Mouse (Mus musculus) ES-Bruce4 (cell line): ENCODE measurements around the gene Anks1b. TPM values are rescaled to one million over a fixed set of nuclear protein-coding genes. Genes with fewer than 3 reads are reported as not detected.

Experiments used
- H3K27ac ChIP-seq: 2 replicates; pipeline ENCODE4 v1.5.1; 2012; ENCODE audit warnings: low read length, inconsistent platforms; ENCODE audit not compliant: insufficient read depth
- H3K27me3 ChIP-seq: 2 replicates; pipeline ENCODE4 v1.6.1; 2012; ENCODE audit warnings: mild to moderate bottlenecking, low read length, inconsistent platforms; ENCODE audit not compliant: control insufficient read depth, poor library complexity, insufficient read depth, severe bottlenecking
- H3K36me3 ChIP-seq: 2 replicates; pipeline ENCODE4 v1.6.1; 2012; ENCODE audit warnings: inconsistent platforms, mild to moderate bottlenecking, low read length, moderate library complexity; ENCODE audit not compliant: control insufficient read depth, poor library complexity, insufficient read depth, severe bottlenecking
- H3K4me1 ChIP-seq: one replicate; pipeline ENCODE4 v1.8.1; 2011; ENCODE audit warnings: low read length; ENCODE audit not compliant: control insufficient read depth, insufficient read depth
- H3K4me3 ChIP-seq: 2 replicates; pipeline ENCODE4 v1.5.1; 2011; ENCODE audit warnings: low read depth, mild to moderate bottlenecking, low read length
- H3K9ac ChIP-seq: 2 replicates; pipeline ENCODE4 v1.6.1; 2012; ENCODE audit warnings: low read depth, mild to moderate bottlenecking, inconsistent platforms; ENCODE audit not compliant: poor library complexity, severe bottlenecking
- H3K9me3 ChIP-seq: replicated peaks from 2 replicates; pipeline ENCODE4 v1.6.1; 2012; ENCODE audit warnings: mild to moderate bottlenecking, low read length, inconsistent platforms; ENCODE audit not compliant: control insufficient read depth, poor library complexity, insufficient read depth, severe bottlenecking
- CTCF ChIP-seq: IDR thresholded peaks from one replicate; pipeline ENCODE4 v1.8.1; 2011; ENCODE audit warnings: low read depth, low read length
- EP300 ChIP-seq: IDR thresholded peaks from 2 replicates; pipeline ENCODE4 v1.6.1; 2011; ENCODE audit warnings: low read depth, low read length; ENCODE audit not compliant: insufficient read depth
- POLR2A ChIP-seq: IDR thresholded peaks from one replicate; pipeline ENCODE4 v1.8.1; 2011; ENCODE audit warnings: low read length; ENCODE audit not compliant: insufficient read depth
- polyA plus RNA-seq: library from polyadenylated mRNA; stranded (reverse); fragments of >200 nt; gene quantifications from 2 replicates; pipeline ENCODE4 v1.2.4, GENCODE M21; 2011; ENCODE audit warnings: low read depth; ENCODE audit not compliant: missing spikeins, insufficient read depth, insufficient read length

The Anks1b gene
- polyA plus RNA-seq, 1 experiment = 2.3 TPM

DNA sequence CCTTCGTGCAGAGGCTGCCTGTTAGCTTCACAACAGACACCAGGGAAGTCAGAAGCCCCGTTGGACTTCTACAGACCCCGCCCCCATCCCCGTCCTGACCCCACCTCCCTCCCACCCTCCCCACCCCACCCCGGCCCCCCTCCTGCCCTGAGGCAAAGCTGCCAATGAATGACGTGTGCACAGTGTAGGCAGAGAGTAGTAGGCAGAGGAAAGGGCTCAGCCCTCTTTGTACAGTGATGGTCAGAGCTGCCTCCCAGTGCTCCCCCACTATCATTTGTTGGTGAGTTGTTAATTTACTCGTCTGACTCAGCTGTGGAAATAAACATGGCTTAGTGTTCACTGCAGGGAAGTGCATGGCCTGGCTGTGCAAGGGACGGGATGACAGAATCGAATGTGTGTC is 1091.2 kb downstream of the Anks1b start:
- no peaks in the 10 kb centered on the region for H3K4me1 ChIP-seq
- TF ChIP-seq POLR2A = no peak
- TF ChIP-seq EP300 = no peak
- TF ChIP-seq CTCF = no peak
- H3K9me3 ChIP-seq = no peaks in the 10 kb centered on the region
- no peak overlapping the region for H3K4me3 ChIP-seq
- no peak overlapping the region for H3K27ac ChIP-seq
- no peak overlapping the region for H3K9ac ChIP-seq
- no peaks in the 10 kb centered on the region for H3K36me3 ChIP-seq
- H3K27me3 ChIP-seq = peaks cover 4% of the 10 kb centered on the region; the same call in 1 of the 2 replicates

DNA sequence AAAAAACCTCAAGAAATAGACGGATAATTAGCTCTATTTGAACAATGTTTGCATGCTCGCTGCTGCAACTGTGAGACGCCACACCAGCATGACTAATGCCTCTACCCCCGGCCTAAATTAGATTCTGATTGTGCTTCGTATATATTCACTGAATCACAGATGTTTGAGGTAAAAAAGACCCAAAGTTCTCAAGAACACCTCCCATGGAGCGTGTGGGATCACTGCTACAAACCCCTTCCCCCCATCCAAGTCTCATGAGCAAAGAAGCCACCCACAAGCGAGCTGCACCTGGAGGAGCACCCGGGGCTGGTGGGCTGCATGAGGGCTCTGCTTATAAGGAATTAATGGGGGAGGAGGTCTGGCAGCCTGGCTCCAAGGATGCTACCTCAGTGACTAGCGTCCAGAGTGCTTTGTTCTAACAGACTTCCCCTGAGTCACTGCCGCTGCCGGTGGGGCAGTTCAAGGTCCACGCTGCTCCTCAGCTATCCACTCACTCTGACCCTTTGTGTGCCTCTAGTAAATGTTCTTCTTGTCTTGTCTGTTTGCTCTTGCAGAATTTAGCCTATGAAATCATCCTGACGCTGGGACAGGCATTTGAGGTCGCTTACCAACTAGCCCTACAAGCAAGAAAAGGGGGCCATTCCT is 1092.5 kb downstream of the Anks1b start:
- H3K27me3 ChIP-seq = peaks cover 8% of the 10 kb centered on the region; the same call in 1 of the 2 replicates

DNA sequence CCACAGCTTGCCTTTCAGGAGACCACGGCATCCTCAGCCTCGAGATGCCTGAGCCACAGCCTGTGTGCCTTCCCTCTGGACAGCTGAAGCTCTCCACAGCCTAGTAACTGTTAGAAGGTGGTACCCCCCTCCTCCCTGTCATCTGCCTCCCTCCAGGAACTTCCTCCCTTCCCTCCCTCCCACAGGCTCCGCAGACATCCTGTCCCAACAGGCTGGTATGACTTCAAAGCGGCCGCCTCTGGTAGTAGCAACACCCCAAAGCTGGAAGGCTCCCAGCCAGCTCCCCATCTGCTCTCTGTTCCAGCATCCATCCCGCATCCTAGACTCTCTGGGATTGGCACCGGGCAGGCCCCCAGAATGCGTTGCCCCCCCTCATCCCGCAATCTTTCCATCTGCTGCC is 1093.5 kb downstream of the Anks1b start:
- peaks cover 8% of the 10 kb centered on the region; the same call in 1 of the 2 replicates for H3K27me3 ChIP-seq
- H3K4me3 ChIP-seq = no peak overlapping the region

More for the DNA sequence above, 1092.5 kb downstream of the Anks1b start:
- Histone ChIP-seq H3K9me3 (no peaks in the 10 kb centered on the region), H3K4me3 (no peak overlapping the region), H3K36me3 (no peaks in the 10 kb centered on the region), H3K9ac (no peak overlapping the region), H3K4me1 (no peaks in the 10 kb centered on the region), H3K27ac (no peak overlapping the region)
- no peak for TF ChIP-seq CTCF
- TF ChIP-seq POLR2A = no peak
- TF ChIP-seq EP300 = no peak

DNA sequence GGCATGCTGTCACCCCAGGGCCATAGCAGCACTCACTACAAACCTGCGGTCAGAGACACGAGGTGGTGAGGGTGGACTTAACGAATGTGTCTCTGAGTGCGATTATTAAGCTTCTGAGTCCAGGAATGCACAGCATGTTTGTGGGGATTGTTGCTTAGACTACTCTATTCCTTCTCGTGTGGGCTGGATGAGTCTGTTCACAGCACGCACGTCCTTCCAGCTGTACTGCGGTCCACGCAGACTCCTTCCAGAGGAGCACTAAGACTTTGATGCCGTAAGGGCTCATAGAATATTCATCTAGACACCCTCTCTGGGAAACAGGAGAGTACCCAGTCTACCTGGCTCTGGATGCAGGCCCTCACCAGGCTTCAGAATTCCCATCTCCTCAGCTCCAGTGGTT is 1094.9 kb downstream of the Anks1b start:
- TF ChIP-seq CTCF = no peak
- no peak for TF ChIP-seq POLR2A
- TF ChIP-seq EP300 = no peak
- Histone ChIP-seq H3K27me3 (peaks cover 8% of the 10 kb centered on the region; the same call in 1 of the 2 replicates), H3K9me3 (no peaks in the 10 kb centered on the region), H3K36me3 (no peaks in the 10 kb centered on the region), H3K27ac (no peak overlapping the region), H3K9ac (no peak overlapping the region), H3K4me3 (no peak overlapping the region), H3K4me1 (no peaks in the 10 kb centered on the region)

More for the DNA sequence above, 1093.5 kb downstream of the Anks1b start:
- Histone ChIP-seq H3K9ac (no peak overlapping the region), H3K36me3 (no peaks in the 10 kb centered on the region), H3K27ac (no peak overlapping the region), H3K9me3 (no peaks in the 10 kb centered on the region), H3K4me1 (no peaks in the 10 kb centered on the region)
- no peak for TF ChIP-seq EP300
- no peak for TF ChIP-seq POLR2A
- no peak for TF ChIP-seq CTCF

DNA sequence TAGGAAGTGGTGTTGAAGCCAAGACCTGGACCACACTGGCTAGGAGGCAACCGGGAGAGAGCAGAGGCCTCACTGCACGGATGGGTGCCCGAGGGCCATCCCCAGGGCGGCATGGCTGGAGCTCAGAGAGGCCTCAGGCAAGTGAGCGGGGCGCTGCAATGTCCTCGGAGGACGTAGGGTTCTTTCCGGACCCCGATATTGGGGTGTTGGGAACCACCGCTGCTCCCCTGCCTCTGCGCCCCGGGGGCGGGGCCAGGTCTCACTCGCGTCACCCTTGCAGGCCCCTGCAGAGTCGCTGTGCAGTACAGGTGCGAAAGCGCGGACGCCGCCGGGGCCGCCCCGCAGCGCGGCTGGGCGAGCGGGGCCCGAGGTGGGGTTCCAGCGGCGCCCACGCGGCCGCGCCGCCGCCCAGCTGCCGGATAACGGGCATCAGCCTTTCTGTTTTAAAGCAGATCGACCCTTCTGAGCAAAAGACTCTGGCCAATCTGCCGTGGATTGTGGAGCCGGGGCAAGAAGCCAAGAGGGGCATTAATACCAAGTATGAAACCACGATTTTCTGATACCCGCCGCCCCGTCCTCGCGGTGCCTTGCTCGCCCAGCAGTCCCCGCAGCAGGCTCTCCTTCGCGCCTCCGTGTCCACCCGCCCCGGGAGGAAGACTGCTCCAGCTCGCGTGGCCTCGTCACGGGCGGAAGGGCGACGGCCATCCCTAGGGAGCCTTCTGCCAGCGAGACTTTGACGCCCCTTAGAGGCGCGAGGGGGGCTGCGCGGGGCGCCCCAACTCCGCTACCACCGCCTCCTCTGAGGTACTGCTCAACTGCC is 1096.3 kb downstream of the Anks1b start:
- TF ChIP-seq EP300 (no peak), CTCF (no peak), POLR2A (no peak)
- Histone ChIP-seq H3K4me3 (peak overlapping the region; percentile 59), H3K9me3 (no peaks in the 10 kb centered on the region), H3K27me3 (peaks cover 8% of the 10 kb centered on the region; the same call in 1 of the 2 replicates), H3K36me3 (no peaks in the 10 kb centered on the region), H3K4me1 (no peaks in the 10 kb centered on the region), H3K9ac (peak overlapping the region; percentile 61), H3K27ac (no peak overlapping the region)

DNA sequence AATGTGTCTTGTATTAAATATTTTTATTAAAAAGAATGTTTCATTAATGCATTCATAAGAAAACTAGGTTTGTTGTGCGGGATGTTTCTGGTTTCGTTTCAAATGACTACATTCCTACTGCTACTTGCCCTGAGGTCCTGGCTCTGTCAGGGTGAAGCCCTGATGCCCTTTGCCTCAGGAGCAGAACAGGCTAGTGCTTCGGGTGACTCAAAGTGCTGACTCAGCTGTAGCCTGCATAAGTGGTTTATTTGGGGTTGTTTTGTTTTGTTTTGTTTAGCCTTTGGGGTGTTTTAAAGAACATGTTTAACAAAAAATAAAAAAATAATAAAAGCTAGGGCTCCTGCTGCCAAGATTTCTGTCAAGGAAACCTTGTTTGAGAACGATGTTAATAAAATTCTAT is 1097.3 kb downstream of the Anks1b start:
- Histone ChIP-seq H3K27ac (no peak overlapping the region), H3K36me3 (no peaks in the 10 kb centered on the region), H3K27me3 (peaks cover 8% of the 10 kb centered on the region; the same call in 1 of the 2 replicates), H3K9me3 (no peaks in the 10 kb centered on the region), H3K4me3 (no peak overlapping the region), H3K9ac (no peak overlapping the region), H3K4me1 (no peaks in the 10 kb centered on the region)
- no peak for TF ChIP-seq POLR2A
